Mouse (Mus musculus): ENCODE data around the gene Adarb2.

- TF ChIP-seq CTCF (conservative IDR thresholded peaks at IDR 0.05 in 1 of 2, IDR thresholded peaks at IDR 0.05 in 1 of 2; ENCODE audit: low read depth in 2 of 2, low read length in 2 of 2) (no peak), NRF1 (IDR thresholded peaks at IDR 0.05; ENCODE audit: low read depth, low read length) (no peak), POLR2A (IDR thresholded peaks at IDR 0.05; ENCODE audit: low read depth, low read length) (no peak), HCFC1 (IDR thresholded peaks at IDR 0.05; ENCODE audit: low read depth, low read length) (no peak), POLR2AphosphoS2 (IDR thresholded peaks at IDR 0.05; ENCODE audit: low read depth, low read length) (no peak), ETS1 (conservative IDR thresholded peaks at IDR 0.05; ENCODE audit: low read depth, low read length) (no peak), USF1 (IDR thresholded peaks at IDR 0.05; ENCODE audit: low read depth, low read length) (no peak), MAZ (IDR thresholded peaks at IDR 0.05; ENCODE audit: low read depth, low read length) (no peak)
These were observed 331.8 kb downstream of the Adarb2 start for GRCm38 (mm10) chr13:8534265-8535113.
